Mouse (Mus musculus): ENCODE data around the gene Notch1. TPM values are rescaled to one million over a fixed set of nuclear protein-coding genes. Genes with fewer than 3 reads are reported as not detected.

Notch1 gene
- polyA plus RNA-seq, 1 experiment: 16.1 TPM

DNA sequence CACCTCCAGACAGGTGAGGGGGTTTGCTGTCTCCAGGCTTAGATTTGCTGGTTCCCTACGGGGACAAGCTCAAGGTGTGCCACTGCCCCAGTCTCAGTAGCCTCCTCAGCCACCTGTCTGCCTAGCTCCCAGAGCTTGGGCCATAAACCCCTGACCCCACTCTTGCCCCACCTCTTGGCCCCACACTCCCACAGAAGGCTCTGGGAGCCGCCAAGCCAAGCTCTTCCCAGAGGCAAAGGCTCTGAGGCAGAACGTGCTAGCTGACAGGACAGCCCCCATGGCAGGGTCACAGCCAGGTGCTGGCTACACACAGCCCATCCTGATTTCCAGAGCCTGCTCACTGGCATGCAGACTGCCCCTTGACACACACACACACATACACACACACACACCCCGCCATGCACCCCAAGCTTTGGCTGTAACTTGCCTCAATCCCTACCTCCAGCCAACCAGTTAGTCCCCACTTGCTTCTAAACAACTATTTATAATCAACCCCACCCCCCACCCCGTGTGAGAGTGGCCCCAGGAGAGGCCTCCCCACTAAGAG is 30.1 kb downstream of the Notch1 start:
- no peaks in the 10 kb centered on the region for H3K27me3 ChIP-seq (replicated peaks; ENCODE audit: control insufficient read depth, insufficient read depth, low read length)
- whole genome bisulfite sequencing: 26% methylated on average over 5 of the region's 5 CpGs
- no peak for DNase-seq
- no peak overlapping the region for H3K27ac ChIP-seq (ENCODE audit: insufficient read depth, low read depth, low read length)
- TF ChIP-seq CTCF (conservative IDR thresholded peaks at IDR 0.05; ENCODE audit: insufficient read depth, insufficient read length, low read depth, low read length) (no peak), POLR2A (IDR thresholded peaks at IDR 0.05; ENCODE audit: low read depth, low read length) (no peak)
- no peak overlapping the region for H3K4me3 ChIP-seq (ENCODE audit: insufficient read depth, low read depth, low read length)
- peaks cover 56% of the 10 kb centered on the region for H3K4me1 ChIP-seq (ENCODE audit: control insufficient read depth, insufficient read depth, low read length)
- H3K36me3 ChIP-seq (ENCODE audit: control insufficient read depth, insufficient read depth, low read length): no peaks in the 10 kb centered on the region

DNA sequence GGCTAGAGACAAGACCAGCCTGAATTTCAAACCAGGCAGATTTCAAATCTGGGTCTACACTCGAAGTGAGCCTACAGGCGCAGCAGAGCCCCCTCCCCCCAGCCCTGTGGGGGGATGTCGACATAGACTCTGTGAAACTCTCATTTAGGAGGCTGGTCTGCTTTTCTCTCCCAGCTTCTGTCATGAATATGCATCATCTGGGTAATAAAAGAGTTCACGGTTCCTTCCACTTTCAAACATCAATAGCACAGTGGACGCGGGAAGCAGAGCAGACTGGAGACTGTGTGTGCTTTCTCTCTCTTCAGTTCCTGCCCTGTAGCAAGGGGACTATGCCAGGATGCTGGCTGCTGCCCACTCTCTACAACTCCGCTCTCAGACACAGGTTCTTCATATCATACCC is 30.8 kb downstream of the Notch1 start:
- H3K27ac ChIP-seq (ENCODE audit: insufficient read depth, low read depth, low read length): no peak overlapping the region
- 37% methylated on average over 7 of the region's 7 CpGs for WGBS
- TF ChIP-seq CTCF (conservative IDR thresholded peaks at IDR 0.05; ENCODE audit: insufficient read depth, insufficient read length, low read depth, low read length): no peak
- no peak for TF ChIP-seq POLR2A (IDR thresholded peaks at IDR 0.05; ENCODE audit: low read depth, low read length)
- H3K27me3 ChIP-seq (replicated peaks; ENCODE audit: control insufficient read depth, insufficient read depth, low read length): no peaks in the 10 kb centered on the region
- H3K4me1 ChIP-seq (ENCODE audit: control insufficient read depth, insufficient read depth, low read length): peaks cover 61% of the 10 kb centered on the region
- no peak for DNase-seq
- no peak overlapping the region for H3K4me3 ChIP-seq (ENCODE audit: insufficient read depth, low read depth, low read length)
- no peaks in the 10 kb centered on the region for H3K36me3 ChIP-seq (ENCODE audit: control insufficient read depth, insufficient read depth, low read length)

DNA sequence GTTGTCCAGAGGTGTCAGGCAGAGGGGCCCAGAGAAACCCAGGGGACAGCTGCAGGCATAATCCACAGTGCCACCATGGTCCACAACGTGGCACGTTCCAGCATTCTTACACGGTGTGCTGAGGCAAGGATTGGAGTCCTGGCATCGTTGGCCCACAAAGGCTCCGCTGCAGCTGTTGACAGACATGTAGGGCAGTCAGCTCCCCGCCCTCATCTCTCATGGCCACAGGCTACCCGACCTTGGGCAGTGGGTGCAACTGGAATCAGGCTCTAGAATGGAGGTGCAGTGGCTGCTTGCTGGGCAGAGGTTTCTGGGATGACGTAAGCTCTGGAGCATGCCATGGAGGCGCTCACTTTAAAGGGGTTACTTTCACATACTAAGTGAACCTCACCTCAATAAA is 31.2 kb downstream of the Notch1 start:
- no peaks in the 10 kb centered on the region for H3K27me3 ChIP-seq (replicated peaks; ENCODE audit: control insufficient read depth, insufficient read depth, low read length)
- H3K27ac ChIP-seq (ENCODE audit: insufficient read depth, low read depth, low read length): no peak overlapping the region
- no peak for DNase-seq
- TF ChIP-seq CTCF (conservative IDR thresholded peaks at IDR 0.05; ENCODE audit: insufficient read depth, insufficient read length, low read depth, low read length) (no peak), POLR2A (IDR thresholded peaks at IDR 0.05; ENCODE audit: low read depth, low read length) (no peak)
- 65% methylated on average over 9 of the region's 9 CpGs for WGBS
- H3K36me3 ChIP-seq (ENCODE audit: control insufficient read depth, insufficient read depth, low read length): no peaks in the 10 kb centered on the region
- no peak overlapping the region for H3K4me3 ChIP-seq (ENCODE audit: insufficient read depth, low read depth, low read length)
- peaks cover 58% of the 10 kb centered on the region for H3K4me1 ChIP-seq (ENCODE audit: control insufficient read depth, insufficient read depth, low read length)

DNA sequence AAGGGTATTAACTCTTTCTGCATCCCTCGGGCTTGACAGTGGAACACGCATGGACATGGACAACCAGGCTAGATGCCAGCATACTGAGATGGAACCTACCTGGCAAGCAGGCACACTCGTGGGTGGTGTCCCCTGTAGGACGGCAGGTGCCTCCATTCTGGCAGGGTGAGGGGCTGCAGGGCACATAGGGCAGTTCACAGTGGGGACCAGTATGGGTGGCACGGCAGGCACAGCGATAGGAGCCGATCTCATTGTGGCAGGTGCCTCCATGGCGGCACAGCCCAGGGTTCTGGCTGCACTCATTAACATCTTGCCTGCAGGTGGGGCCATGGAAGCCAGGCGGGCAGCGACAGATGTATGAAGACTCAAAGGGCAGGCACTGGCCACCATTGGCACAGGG is 32.3 kb downstream of the Notch1 start:
- no peak for TF ChIP-seq CTCF (conservative IDR thresholded peaks at IDR 0.05; ENCODE audit: insufficient read depth, insufficient read length, low read depth, low read length)
- TF ChIP-seq POLR2A (IDR thresholded peaks at IDR 0.05; ENCODE audit: low read depth, low read length): no peak
- 85% methylated on average over 10 of the region's 10 CpGs for WGBS
- Histone ChIP-seq H3K27me3 (replicated peaks; ENCODE audit: control insufficient read depth, insufficient read depth, low read length) (no peaks in the 10 kb centered on the region), H3K36me3 (ENCODE audit: control insufficient read depth, insufficient read depth, low read length) (no peaks in the 10 kb centered on the region), H3K4me3 (ENCODE audit: insufficient read depth, low read depth, low read length) (no peak overlapping the region), H3K4me1 (ENCODE audit: control insufficient read depth, insufficient read depth, low read length) (peaks cover 55% of the 10 kb centered on the region), H3K27ac (ENCODE audit: insufficient read depth, low read depth, low read length) (no peak overlapping the region)
- DNase-seq: no peak

DNA sequence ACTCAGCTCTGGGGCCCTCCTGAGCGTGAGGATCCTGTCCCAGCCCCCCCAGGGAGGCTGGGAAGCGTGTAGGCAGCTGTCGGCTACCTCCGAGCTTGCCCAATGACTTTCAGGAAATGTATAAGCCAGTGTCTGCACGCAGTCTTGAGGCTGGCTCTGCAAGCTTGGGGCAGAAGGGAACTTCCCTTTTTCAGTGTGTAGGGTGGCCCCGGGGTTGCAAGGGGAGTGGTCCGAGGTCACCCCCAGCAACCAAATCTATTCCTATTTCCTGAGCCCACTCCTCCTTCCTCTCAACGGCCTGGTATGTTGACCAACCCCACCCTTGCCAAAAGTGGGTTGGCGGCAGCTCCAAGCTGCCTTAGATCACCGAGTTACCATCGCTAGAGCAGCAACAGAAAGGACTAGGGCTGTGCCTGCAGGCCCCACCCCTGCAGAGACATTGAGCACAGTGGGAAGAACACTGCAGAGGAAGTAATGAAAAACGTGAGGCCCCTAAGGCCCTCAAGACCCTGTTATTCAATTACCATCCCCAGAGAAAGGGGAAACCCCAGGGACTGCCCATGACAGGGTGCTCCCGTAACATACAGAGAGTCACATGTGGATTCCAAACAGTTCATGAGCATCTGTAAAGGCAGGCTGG is 33.1 kb downstream of the Notch1 start:
- no peaks in the 10 kb centered on the region for H3K27me3 ChIP-seq (replicated peaks; ENCODE audit: control insufficient read depth, insufficient read depth, low read length)
- DNase-seq: no peak
- H3K27ac ChIP-seq (ENCODE audit: insufficient read depth, low read depth, low read length): peak overlapping the region; percentile 93
- TF ChIP-seq POLR2A (IDR thresholded peaks at IDR 0.05; ENCODE audit: low read depth, low read length): no peak
- TF ChIP-seq CTCF (conservative IDR thresholded peaks at IDR 0.05; ENCODE audit: insufficient read depth, insufficient read length, low read depth, low read length): no peak
- H3K4me1 ChIP-seq (ENCODE audit: control insufficient read depth, insufficient read depth, low read length): peaks cover 55% of the 10 kb centered on the region
- 34% methylated on average over 13 of the region's 13 CpGs for WGBS
- H3K36me3 ChIP-seq (ENCODE audit: control insufficient read depth, insufficient read depth, low read length): no peaks in the 10 kb centered on the region
- no peak overlapping the region for H3K4me3 ChIP-seq (ENCODE audit: insufficient read depth, low read depth, low read length)

DNA sequence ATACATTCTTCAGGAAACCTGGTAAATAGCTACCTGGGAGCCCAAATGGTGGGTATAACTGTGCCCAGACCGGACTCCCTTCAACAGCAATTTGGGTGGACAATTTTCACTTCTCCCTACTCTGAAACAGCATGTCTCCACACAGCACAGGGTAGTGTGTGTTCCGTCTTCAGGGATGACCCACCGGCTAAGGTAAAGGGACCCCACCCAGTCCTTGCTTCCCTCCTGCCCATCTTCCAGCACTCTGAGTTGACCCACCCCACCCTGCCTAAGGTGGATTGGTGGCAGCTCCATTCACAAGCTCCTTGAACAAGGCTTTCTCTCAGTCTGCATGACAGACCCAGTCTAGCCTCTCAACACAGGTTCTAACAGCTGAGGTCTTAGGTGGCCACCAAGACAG is 33.6 kb downstream of the Notch1 start:
- Histone ChIP-seq H3K27ac (ENCODE audit: insufficient read depth, low read depth, low read length) (peak overlapping the region; percentile 93), H3K36me3 (ENCODE audit: control insufficient read depth, insufficient read depth, low read length) (no peaks in the 10 kb centered on the region), H3K4me1 (ENCODE audit: control insufficient read depth, insufficient read depth, low read length) (peaks cover 50% of the 10 kb centered on the region)

DNA sequence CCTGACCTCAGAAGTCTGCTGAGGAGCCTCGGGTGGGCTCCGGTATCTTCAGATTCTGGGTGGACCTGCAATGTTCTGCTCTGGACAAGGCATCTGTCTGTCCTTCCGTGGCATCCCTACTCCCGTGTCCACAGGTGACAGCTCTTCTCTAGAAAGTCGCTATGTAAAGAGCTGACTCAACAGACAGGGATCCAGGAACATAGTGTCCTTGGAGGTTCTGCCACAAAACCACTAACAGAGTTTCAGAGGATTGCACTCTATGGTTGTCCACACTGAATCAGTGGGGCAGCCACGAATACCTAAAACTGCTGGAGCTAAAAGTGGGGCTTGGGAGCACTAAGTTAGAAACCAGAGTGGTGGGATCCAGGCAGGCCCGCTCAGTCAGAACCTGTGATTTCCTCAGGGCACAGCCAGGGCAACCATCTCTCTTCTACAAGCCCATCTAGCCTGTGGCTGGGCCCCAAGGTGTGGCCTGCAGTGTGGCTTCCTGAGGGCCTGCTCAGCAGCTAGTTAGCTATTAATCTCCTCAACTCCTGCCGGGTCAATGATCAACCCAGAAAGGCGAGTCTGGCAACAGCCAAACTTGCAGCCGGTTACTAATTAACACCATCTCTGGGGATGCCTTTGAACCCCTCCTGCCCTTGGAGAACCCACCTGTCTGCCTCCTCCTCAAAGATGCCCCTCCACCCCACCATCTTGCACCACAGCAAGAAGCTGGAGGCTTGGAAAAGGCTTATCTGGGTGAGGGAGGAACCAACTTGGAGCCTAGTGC is 34.6 kb downstream of the Notch1 start:
- H3K27me3 ChIP-seq (replicated peaks; ENCODE audit: control insufficient read depth, insufficient read depth, low read length): no peaks in the 10 kb centered on the region
- peaks cover 42% of the 10 kb centered on the region for H3K4me1 ChIP-seq (ENCODE audit: control insufficient read depth, insufficient read depth, low read length)
- H3K36me3 ChIP-seq (ENCODE audit: control insufficient read depth, insufficient read depth, low read length): no peaks in the 10 kb centered on the region
- H3K4me3 ChIP-seq (ENCODE audit: insufficient read depth, low read depth, low read length): no peak overlapping the region
- 42% methylated on average over 10 of the region's 10 CpGs for WGBS
- H3K27ac ChIP-seq (ENCODE audit: insufficient read depth, low read depth, low read length): peak overlapping the region; percentile 93
- no peak for TF ChIP-seq CTCF (conservative IDR thresholded peaks at IDR 0.05; ENCODE audit: insufficient read depth, insufficient read length, low read depth, low read length)
- no peak for TF ChIP-seq POLR2A (IDR thresholded peaks at IDR 0.05; ENCODE audit: low read depth, low read length)
- DNase-seq: peak; percentile 96

More for the DNA sequence above, 33.6 kb downstream of the Notch1 start:
- WGBS: 64% methylated on average over 3 of the region's 3 CpGs
- Histone ChIP-seq H3K27me3 (replicated peaks; ENCODE audit: control insufficient read depth, insufficient read depth, low read length) (no peaks in the 10 kb centered on the region), H3K4me3 (ENCODE audit: insufficient read depth, low read depth, low read length) (no peak overlapping the region)
- DNase-seq: no peak
- TF ChIP-seq CTCF (conservative IDR thresholded peaks at IDR 0.05; ENCODE audit: insufficient read depth, insufficient read length, low read depth, low read length) (no peak), POLR2A (IDR thresholded peaks at IDR 0.05; ENCODE audit: low read depth, low read length) (no peak)

Measured in kidney, adult 2 months (tissue).